Mouse (Mus musculus): ENCODE results near the gene Cr1l.
A peak's percentile ranks its signal among the peaks of the same experiment; 100 is the strongest.

- peak; percentile 42; the same call in 1 of the 2 replicates for TF ChIP-seq CTCF (IDR thresholded peaks at IDR 0.05; ENCODE audit: extremely low read depth, insufficient read length, insufficient replicate concordance, low read depth, low read length)
- TF ChIP-seq POLR2A (IDR thresholded peaks at IDR 0.05; ENCODE audit: low read depth, low read length) = peak; percentile 73
These were observed at the start of gene Cr1l for GRCm38 (mm10) chr1:195130953-195131674.

Data from small intestine, adult 2 months (tissue).